Mouse (Mus musculus) liver, embryonic 11.5 days (tissue): ENCODE measurements at regions not wholly inside any gene's neighbourhood (a gene's known extent, or its start where the extent isn't known, plus 50 kb on each side); places are given as distances from the start of the nearest gene placed in this dataset.

Source experiments
- ATAC-seq: fragments of 200-750 bp; cut with Nextera tagmentation; replicated peaks from 2 replicates; pipeline ENCODE4 v1.8.0; 2017; ENCODE audit warnings: moderate number of reproducible peaks, mild to moderate bottlenecking, moderate TSS enrichment, moderate library complexity; ENCODE audit not compliant: low FRiP score
- DNase-seq: peaks from one replicate; pipeline ENCODE4 v3.0.0-alpha.2; 2017; ENCODE audit warnings: low spot score
- H3K27ac ChIP-seq: fragments of 300-500 bp; sonication (generic); 2 replicates; pipeline ENCODE4 v1.5.1; 2014; ENCODE audit warnings: mild to moderate bottlenecking, low read depth, low read length, control low read depth
- H3K27me3 ChIP-seq: fragments of 300-500 bp; sonication (generic); replicated peaks from 2 replicates; pipeline ENCODE4 v1.6.1; 2014; ENCODE audit warnings: low read length, mixed read lengths; ENCODE audit not compliant: control insufficient read depth, insufficient read depth
- H3K36me3 ChIP-seq: fragments of 300-500 bp; sonication (generic); 2 replicates; pipeline ENCODE4 v1.6.1; 2014; ENCODE audit warnings: mild to moderate bottlenecking, low read length, moderate library complexity, mixed read lengths; ENCODE audit not compliant: control insufficient read depth, insufficient read depth
- H3K4me1 ChIP-seq: fragments of 300-500 bp; sonication (generic); replicated peaks from 2 replicates; pipeline ENCODE4 v1.6.1; 2014; ENCODE audit warnings: low read length, mixed read lengths; ENCODE audit not compliant: control insufficient read depth, insufficient read depth
- H3K4me2 ChIP-seq: fragments of 300-500 bp; sonication (generic); 2 replicates; pipeline ENCODE4 v1.6.1; 2014; ENCODE audit warnings: mild to moderate bottlenecking, control low read depth, moderate library complexity
- H3K4me3 ChIP-seq: fragments of 300-500 bp; sonication (generic); 2 replicates; pipeline ENCODE4 v1.5.1; 2014; ENCODE audit warnings: low read depth, low read length, control low read depth
- H3K9ac ChIP-seq: fragments of 300-500 bp; sonication (generic); 2 replicates; pipeline ENCODE4 v1.6.1; 2014; ENCODE audit warnings: low read depth, low read length, control low read depth
- H3K9me3 ChIP-seq: fragments of 300-500 bp; sonication (generic); 2 replicates; pipeline ENCODE4 v1.6.1; 2016; ENCODE audit warnings: low read length, inconsistent platforms, mixed read lengths; ENCODE audit not compliant: control insufficient read depth
- WGBS: fragments of 180-500 bp; shearing (Covaris S2); extraction: QIAGEN DNeasy Blood & Tissue Kit; methylation state at CpG from one replicate; pipeline ENCODE4 v1.1.7; 2014; 5-methylcytosine and 5-hydroxymethylcytosine counted together

DNA sequence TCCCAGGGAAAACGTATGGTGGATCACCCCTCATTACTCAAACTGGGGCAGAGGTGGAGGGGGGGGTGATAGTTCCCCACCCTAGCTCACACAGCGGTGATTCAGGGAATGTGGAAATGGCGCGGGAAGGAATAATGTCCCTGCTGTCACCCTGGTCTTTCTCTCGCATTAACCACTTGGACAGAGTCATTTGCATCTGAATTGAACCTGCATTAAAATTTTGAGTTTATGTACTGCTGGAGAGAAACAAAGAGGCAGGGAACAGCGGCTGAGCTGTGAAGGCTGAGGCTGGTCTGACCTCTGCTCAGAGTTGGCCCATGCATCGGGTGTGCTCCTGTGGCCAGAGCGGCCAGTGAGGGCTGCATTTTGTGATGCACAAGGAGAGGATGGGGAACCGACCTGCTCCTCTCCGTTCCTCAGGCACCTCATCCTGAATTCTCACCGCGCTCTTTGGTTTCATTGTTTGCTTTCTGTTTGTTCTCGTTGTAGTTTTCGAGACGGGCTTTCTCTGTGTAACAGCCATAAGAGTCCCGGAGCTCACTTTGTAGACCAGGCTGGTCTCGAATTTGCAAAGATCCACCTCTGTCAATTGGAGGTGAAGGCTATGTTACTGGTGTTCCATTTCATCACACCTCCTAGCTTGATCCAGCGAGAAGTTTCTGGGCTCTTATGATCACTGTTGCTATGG lies 458.3 kb downstream of the Vrk1 start:
- H3K9ac ChIP-seq: no peak overlapping the region
- no peak overlapping the region for H3K4me3 ChIP-seq
- no peaks in the 10 kb centered on the region for H3K27me3 ChIP-seq
- no peak overlapping the region for H3K27ac ChIP-seq
- no peaks in the 10 kb centered on the region for H3K4me1 ChIP-seq
- 64% methylated on average over 18 of the region's 18 CpGs for WGBS
- ATAC-seq (no peak), DNase-seq (no peak)
- no peak overlapping the region for H3K4me2 ChIP-seq
- H3K36me3 ChIP-seq: no peaks in the 10 kb centered on the region
- H3K9me3 ChIP-seq: no peaks in the 10 kb centered on the region

- Histone ChIP-seq H3K4me3 (no peak overlapping the region), H3K4me1 (0 out of 2 replicates have a peak, but pooled peaks cover 3% of the 10 kb centered on the region), H3K27ac (no peak overlapping the region), H3K36me3 (no peaks in the 10 kb centered on the region), H3K27me3 (peaks cover 27% of the 10 kb centered on the region), H3K4me2 (peak overlapping the region; percentile 53), H3K9ac (no peak overlapping the region), H3K9me3 (no peaks in the 10 kb centered on the region)
- DNase-seq (no peak), ATAC-seq (peak; percentile 36)
- WGBS: 5% methylated on average over 24 of the region's 24 CpGs
Measured at GRCm38 (mm10) chr12:106474501-106475165, 464.6 kb downstream of the Vrk1 start.

DNA sequence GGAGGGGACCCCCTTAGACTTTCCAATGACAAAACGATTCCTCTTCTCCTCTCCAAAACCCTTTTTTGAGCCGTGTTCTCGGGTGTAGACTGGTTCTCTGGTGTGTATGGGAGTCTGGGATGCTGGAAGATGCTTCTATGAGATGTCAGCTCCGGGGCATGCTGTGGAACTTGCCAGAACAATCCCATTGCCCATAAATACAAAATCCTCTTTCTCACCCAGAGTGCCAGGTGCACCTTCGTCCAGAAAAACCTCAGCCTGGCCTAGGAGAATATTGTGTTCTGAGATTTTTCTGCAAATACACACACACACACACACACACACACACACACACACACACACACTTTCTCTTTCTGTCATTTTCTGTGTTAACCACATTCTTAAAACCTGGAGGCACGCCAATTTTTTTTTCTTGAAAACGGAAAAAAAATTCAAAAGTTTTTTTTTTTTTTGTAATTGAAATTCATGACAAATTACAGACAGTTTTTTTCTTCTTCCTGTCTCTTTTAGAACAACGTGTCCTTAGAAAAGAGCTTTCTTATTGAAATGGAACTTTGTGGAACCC lies 465.5 kb downstream of the Vrk1 start:
- DNase-seq (no peak), ATAC-seq (no peak)
- Histone ChIP-seq H3K9me3 (no peaks in the 10 kb centered on the region), H3K4me3 (no peak overlapping the region), H3K36me3 (no peaks in the 10 kb centered on the region), H3K27ac (no peak overlapping the region), H3K9ac (no peak overlapping the region), H3K27me3 (peaks cover 37% of the 10 kb centered on the region), H3K4me2 (no peak overlapping the region), H3K4me1 (0 out of 2 replicates have a peak, but pooled peaks cover 3% of the 10 kb centered on the region)
- WGBS: 74% methylated on average over 8 of the region's 8 CpGs

DNA sequence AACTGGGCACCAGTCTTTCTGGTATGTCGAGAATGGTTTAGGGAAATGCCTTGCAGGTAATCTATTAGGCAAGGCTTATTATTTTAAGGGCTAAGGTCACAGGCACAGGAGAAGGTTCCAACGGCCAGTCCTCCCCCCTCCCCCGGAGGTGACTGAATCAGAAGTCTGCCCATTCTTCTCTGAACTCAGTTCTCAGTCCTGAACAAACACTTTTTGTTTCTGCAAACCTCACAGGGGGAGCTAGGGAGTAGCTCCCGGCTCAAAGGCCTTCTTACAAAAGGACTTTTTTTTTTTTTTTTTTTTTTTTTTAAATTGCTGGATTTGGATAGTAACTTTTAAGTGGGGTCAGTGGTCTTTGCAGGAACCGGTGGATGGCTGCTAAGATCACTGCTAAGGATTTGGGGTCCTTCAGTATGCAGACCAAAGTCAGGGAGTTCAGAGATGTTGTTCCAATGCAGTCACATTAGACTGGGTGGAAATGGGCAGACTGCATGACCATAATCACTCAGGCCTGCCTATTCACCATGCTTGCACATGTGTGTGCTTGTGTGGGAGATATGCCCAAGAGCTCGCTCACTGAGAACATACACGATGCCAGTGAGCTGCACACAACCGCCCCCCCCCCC lies 467.1 kb downstream of the Vrk1 start:
- Histone ChIP-seq H3K4me1 (0 out of 2 replicates have a peak, but pooled peaks cover 3% of the 10 kb centered on the region), H3K36me3 (no peaks in the 10 kb centered on the region), H3K27ac (no peak overlapping the region), H3K9ac (no peak overlapping the region), H3K4me3 (no peak overlapping the region), H3K27me3 (peaks cover 50% of the 10 kb centered on the region), H3K9me3 (no peaks in the 10 kb centered on the region), H3K4me2 (no peak overlapping the region)
- ATAC-seq (no peak), DNase-seq (no peak)
- 34% methylated on average over 8 of the region's 8 CpGs for WGBS

DNA sequence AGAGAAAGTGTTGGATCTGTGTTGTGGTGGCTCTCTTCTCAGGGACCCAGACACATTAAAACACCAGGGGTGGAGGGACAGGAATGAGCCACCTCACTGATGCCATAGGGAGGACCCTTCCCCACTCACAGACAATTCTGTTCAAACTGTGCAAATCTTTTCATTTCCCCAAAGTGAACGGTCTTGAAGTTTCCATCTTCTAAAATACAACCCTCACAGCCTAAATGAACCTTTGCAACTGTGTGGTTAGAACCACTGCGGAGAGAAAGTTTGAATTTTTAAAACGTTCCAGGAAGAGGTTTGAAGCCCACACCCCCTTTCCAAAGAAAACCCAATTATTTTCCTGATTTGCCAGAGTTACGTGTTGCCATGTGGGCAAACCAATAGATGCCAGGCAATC lies 467.7 kb downstream of the Vrk1 start:
- H3K4me1 ChIP-seq: 0 out of 2 replicates have a peak, but pooled peaks cover 3% of the 10 kb centered on the region
- H3K27me3 ChIP-seq: peaks cover 54% of the 10 kb centered on the region
- DNase-seq (no peak), ATAC-seq (no peak)
- no peak overlapping the region for H3K4me2 ChIP-seq
- no peak overlapping the region for H3K27ac ChIP-seq
- WGBS: 30% methylated on average over 4 of the region's 4 CpGs
- no peak overlapping the region for H3K4me3 ChIP-seq
- H3K36me3 ChIP-seq: no peaks in the 10 kb centered on the region
- no peak overlapping the region for H3K9ac ChIP-seq
- H3K9me3 ChIP-seq: no peaks in the 10 kb centered on the region

GRCm38 (mm10) chr12:106478381-106478781 lies 468.4 kb downstream of the Vrk1 start:
- ATAC-seq: no peak
- peaks cover 54% of the 10 kb centered on the region for H3K27me3 ChIP-seq
- H3K36me3 ChIP-seq: no peaks in the 10 kb centered on the region
- H3K4me1 ChIP-seq: 0 out of 2 replicates have a peak, but pooled peaks cover 3% of the 10 kb centered on the region
- H3K4me3 ChIP-seq: no peak overlapping the region
- DNase-seq: no peak
- H3K9me3 ChIP-seq: no peaks in the 10 kb centered on the region
- no peak overlapping the region for H3K9ac ChIP-seq
- H3K27ac ChIP-seq: no peak overlapping the region
- H3K4me2 ChIP-seq: peak overlapping the region; percentile 9
- under 1% methylated on average over 18 of the region's 18 CpGs for WGBS

GRCm38 (mm10) chr12:106479067-106479877 lies 469.2 kb downstream of the Vrk1 start:
- ATAC-seq: no peak
- 1% methylated on average over 24 of the region's 24 CpGs for WGBS
- Histone ChIP-seq H3K9ac (no peak overlapping the region), H3K9me3 (no peaks in the 10 kb centered on the region), H3K27ac (no peak overlapping the region), H3K4me1 (0 out of 2 replicates have a peak, but pooled peaks cover 3% of the 10 kb centered on the region), H3K36me3 (no peaks in the 10 kb centered on the region), H3K4me3 (no peak overlapping the region), H3K4me2 (peak overlapping the region; percentile 34; the same call in 1 of the 2 replicates), H3K27me3 (peaks cover 54% of the 10 kb centered on the region)
- no peak for DNase-seq

- Histone ChIP-seq H3K27ac (no peak overlapping the region), H3K4me1 (0 out of 2 replicates have a peak, but pooled peaks cover 2% of the 10 kb centered on the region), H3K27me3 (peaks cover 54% of the 10 kb centered on the region), H3K4me2 (peak overlapping the region; percentile 34; the same call in 1 of the 2 replicates), H3K9ac (no peak overlapping the region), H3K9me3 (no peaks in the 10 kb centered on the region), H3K36me3 (no peaks in the 10 kb centered on the region), H3K4me3 (no peak overlapping the region)
- WGBS: 9% methylated on average over 6 of the region's 6 CpGs
- DNase-seq (no peak), ATAC-seq (no peak)
Measured at GRCm38 (mm10) chr12:106479878-106480194, 469.8 kb downstream of the Vrk1 start.
